Mouse (Mus musculus) forebrain, postnatal 0 days (tissue): Measurements from ENCODE around the gene Hpse2. TPM values are rescaled to one million over a fixed set of nuclear protein-coding genes. Genes with fewer than 3 reads are reported as not detected.

Source experiments
- ATAC-seq: fragments of 200-750 bp; cut with Nextera tagmentation; 2 replicates; pipeline ENCODE4 v1.8.0; 2017; ENCODE audit warnings: mild to moderate bottlenecking, moderate library complexity
- DNase-seq: peaks from one replicate; pipeline ENCODE4 v3.0.0-alpha.2; 2015
- H3K27ac ChIP-seq: fragments of 300-500 bp; sonication (generic); 2 replicates; pipeline ENCODE4 v1.5.1; 2014; ENCODE audit warnings: low read depth, mild to moderate bottlenecking, antibody characterized with exemption, low read length, moderate library complexity, mixed read lengths
- H3K27me3 ChIP-seq: fragments of 300-500 bp; sonication (generic); 2 replicates; pipeline ENCODE4 v1.6.1; 2014; ENCODE audit warnings: mild to moderate bottlenecking, low read length, mixed read lengths; ENCODE audit not compliant: insufficient read depth
- H3K36me3 ChIP-seq: fragments of 300-500 bp; sonication (generic); 2 replicates; pipeline ENCODE4 v1.6.1; 2014; ENCODE audit warnings: mild to moderate bottlenecking, moderate library complexity; ENCODE audit not compliant: insufficient read depth
- H3K4me1 ChIP-seq: fragments of 300-500 bp; sonication (generic); 2 replicates; pipeline ENCODE4 v1.6.1; 2014; ENCODE audit warnings: antibody characterized with exemption; ENCODE audit not compliant: insufficient read depth
- H3K4me2 ChIP-seq: fragments of 300-500 bp; sonication (generic); 2 replicates; pipeline ENCODE4 v1.6.1; 2014; ENCODE audit warnings: low read depth, mild to moderate bottlenecking, moderate library complexity
- H3K4me3 ChIP-seq: fragments of 300-500 bp; sonication (generic); 2 replicates; pipeline ENCODE4 v1.5.1; 2014; ENCODE audit warnings: low read depth, low read length, mixed read lengths
- H3K9ac ChIP-seq: fragments of 300-500 bp; sonication (generic); 2 replicates; pipeline ENCODE4 v1.6.1; 2014; ENCODE audit warnings: mild to moderate bottlenecking
- H3K9me3 ChIP-seq: fragments of 300-500 bp; sonication (generic); 2 replicates; pipeline ENCODE4 v1.6.1; 2016; ENCODE audit warnings: low read length
- CTCF ChIP-seq: sonication (generic); IDR thresholded peaks from 2 replicates; pipeline ENCODE4 v1.5.1; 2016; ENCODE audit warnings: antibody characterized with exemption, control low read depth, low read depth
- WGBS: fragments of 180-500 bp; shearing (Covaris S2); extraction: QIAGEN DNeasy Blood & Tissue Kit; methylation state at CpG from one replicate; pipeline ENCODE4 v1.1.7; 2014; 5-methylcytosine and 5-hydroxymethylcytosine counted together
- polyA plus RNA-seq: library from polyadenylated mRNA; unstranded; fragments of >200 nt; fragmentation: Nextera tagmentation; extraction: Ambion mirVana; gene quantifications from 2 replicates; pipeline ENCODE4 v1.2.1, GENCODE M21; 2015
- total RNA-seq: library from RNA; depleted of rRNA; stranded (reverse); fragments of >200 nt; gene quantifications from 2 replicates; pipeline ENCODE4 v1.2.3, GENCODE M21; 2014

The Hpse2 gene
- total and polyA plus RNA-seq, 2 experiments from 2014 or later: 0.34 to 0.57 TPM

GRCm38 (mm10) chr19:42973740-42974139, 414.4 kb downstream of the Hpse2 start:
- WGBS: 86% methylated on average over 5 of the region's 5 CpGs
- no peak for ATAC-seq
- no peak for DNase-seq
- no peaks in the 10 kb centered on the region for H3K4me1 ChIP-seq
- no peak for TF ChIP-seq CTCF
- H3K4me2 ChIP-seq: no peak overlapping the region
- H3K27ac ChIP-seq: no peak overlapping the region
- no peaks in the 10 kb centered on the region for H3K27me3 ChIP-seq
- H3K9me3 ChIP-seq: no peaks in the 10 kb centered on the region
- H3K9ac ChIP-seq: no peak overlapping the region
- no peaks in the 10 kb centered on the region for H3K36me3 ChIP-seq
- H3K4me3 ChIP-seq: no peak overlapping the region

- H3K9me3 ChIP-seq: no peaks in the 10 kb centered on the region
- no peaks in the 10 kb centered on the region for H3K4me1 ChIP-seq
- H3K27me3 ChIP-seq: no peaks in the 10 kb centered on the region
- WGBS: 88% methylated on average over 1 of the region's 1 CpGs
- no peak overlapping the region for H3K4me3 ChIP-seq
- ATAC-seq (no peak), DNase-seq (no peak)
- H3K4me2 ChIP-seq: no peak overlapping the region
- H3K27ac ChIP-seq: no peak overlapping the region
- H3K36me3 ChIP-seq: no peaks in the 10 kb centered on the region
- no peak overlapping the region for H3K9ac ChIP-seq
- no peak for TF ChIP-seq CTCF
Measured at GRCm38 (mm10) chr19:42965171-42965570, 423.0 kb downstream of the Hpse2 start.

- Histone ChIP-seq H3K4me1 (no peaks in the 10 kb centered on the region), H3K9ac (no peak overlapping the region), H3K36me3 (no peaks in the 10 kb centered on the region), H3K27me3 (no peaks in the 10 kb centered on the region), H3K9me3 (peaks cover 3% of the 10 kb centered on the region; the same call in 1 of the 2 replicates), H3K27ac (no peak overlapping the region), H3K4me2 (no peak overlapping the region), H3K4me3 (no peak overlapping the region)
- DNase-seq (no peak), ATAC-seq (no peak)
- no peak for TF ChIP-seq CTCF
- 56% methylated on average over 3 of the region's 3 CpGs for WGBS
Measured at GRCm38 (mm10) chr19:42948114-42948636, 440.0 kb downstream of the Hpse2 start.

GRCm38 (mm10) chr19:42937544-42937943, 450.6 kb downstream of the Hpse2 start:
- Histone ChIP-seq H3K27me3 (no peaks in the 10 kb centered on the region), H3K4me3 (no peak overlapping the region), H3K36me3 (no peaks in the 10 kb centered on the region), H3K9me3 (peaks cover 2% of the 10 kb centered on the region; the same call in 1 of the 2 replicates), H3K9ac (no peak overlapping the region), H3K4me2 (no peak overlapping the region), H3K27ac (no peak overlapping the region), H3K4me1 (no peaks in the 10 kb centered on the region)
- 69% methylated on average over 1 of the region's 1 CpGs for WGBS
- no peak for DNase-seq
- no peak for ATAC-seq
- no peak for TF ChIP-seq CTCF

GRCm38 (mm10) chr19:42936661-42937193, 451.4 kb downstream of the Hpse2 start:
- H3K4me2 ChIP-seq: no peak overlapping the region
- no peaks in the 10 kb centered on the region for H3K9me3 ChIP-seq
- ATAC-seq (no peak), DNase-seq (no peak)
- H3K9ac ChIP-seq: no peak overlapping the region
- WGBS: 7% methylated on average over 9 of the region's 9 CpGs
- no peak for TF ChIP-seq CTCF
- H3K4me3 ChIP-seq: no peak overlapping the region
- H3K36me3 ChIP-seq: no peaks in the 10 kb centered on the region
- no peaks in the 10 kb centered on the region for H3K27me3 ChIP-seq
- H3K27ac ChIP-seq: no peak overlapping the region
- no peaks in the 10 kb centered on the region for H3K4me1 ChIP-seq

- Histone ChIP-seq H3K4me3 (no peak overlapping the region), H3K36me3 (no peaks in the 10 kb centered on the region), H3K27me3 (no peaks in the 10 kb centered on the region), H3K9me3 (no peaks in the 10 kb centered on the region), H3K9ac (no peak overlapping the region), H3K27ac (no peak overlapping the region), H3K4me2 (no peak overlapping the region), H3K4me1 (no peaks in the 10 kb centered on the region)
- TF ChIP-seq CTCF: no peak
- 55% methylated on average over 3 of the region's 3 CpGs for WGBS
- ATAC-seq (no peak), DNase-seq (no peak)
Measured at GRCm38 (mm10) chr19:42929702-42930101, 458.5 kb downstream of the Hpse2 start.

- no peak overlapping the region for H3K4me3 ChIP-seq
- WGBS: 73% methylated on average over 2 of the region's 2 CpGs
- H3K4me2 ChIP-seq: no peak overlapping the region
- H3K36me3 ChIP-seq: no peaks in the 10 kb centered on the region
- ATAC-seq (no peak), DNase-seq (no peak)
- no peaks in the 10 kb centered on the region for H3K4me1 ChIP-seq
- H3K9me3 ChIP-seq: no peaks in the 10 kb centered on the region
- H3K27me3 ChIP-seq: no peaks in the 10 kb centered on the region
- H3K27ac ChIP-seq: no peak overlapping the region
- no peak for TF ChIP-seq CTCF
- no peak overlapping the region for H3K9ac ChIP-seq
Measured at GRCm38 (mm10) chr19:42928271-42928670, 459.9 kb downstream of the Hpse2 start.

GRCm38 (mm10) chr19:42922610-42923009, 465.5 kb downstream of the Hpse2 start:
- ATAC-seq (no peak), DNase-seq (no peak)
- no peak for TF ChIP-seq CTCF
- Histone ChIP-seq H3K4me1 (no peaks in the 10 kb centered on the region), H3K4me3 (no peak overlapping the region), H3K9me3 (no peaks in the 10 kb centered on the region), H3K27ac (no peak overlapping the region), H3K9ac (no peak overlapping the region), H3K36me3 (no peaks in the 10 kb centered on the region), H3K27me3 (no peaks in the 10 kb centered on the region), H3K4me2 (no peak overlapping the region)
- 55% methylated on average over 3 of the region's 3 CpGs for WGBS
